Mouse (Mus musculus) ES-CJ7 (cell line): ENCODE data around the gene Pex16.

Experiments used
- DNase-seq: peaks from one replicate; pipeline ENCODE4 v3.0.0; 2011; ENCODE audit warnings: low read depth, low spot score

The Pex16 gene

DNA sequence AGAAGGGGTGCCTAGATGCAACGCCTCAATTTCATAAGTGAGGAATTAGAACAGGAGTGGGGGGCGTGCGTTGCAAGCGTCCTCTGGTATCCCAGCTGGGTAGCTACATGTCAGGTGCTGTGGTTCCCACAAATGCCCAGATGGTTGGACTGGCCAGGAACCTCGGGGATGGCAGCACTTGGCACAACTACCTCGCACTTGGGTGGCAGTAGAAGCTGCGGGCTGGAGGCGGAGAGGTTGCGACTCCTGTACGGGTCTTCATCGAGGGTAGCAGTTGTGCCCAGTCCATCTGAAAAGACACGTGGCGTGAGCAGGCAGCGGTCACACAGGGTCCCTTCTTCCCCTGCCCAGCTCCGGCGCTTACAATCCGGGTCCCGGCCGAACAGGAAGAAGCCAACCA, 4.1 kb upstream of the Pex16 start:
- no peak for DNase-seq

DNA sequence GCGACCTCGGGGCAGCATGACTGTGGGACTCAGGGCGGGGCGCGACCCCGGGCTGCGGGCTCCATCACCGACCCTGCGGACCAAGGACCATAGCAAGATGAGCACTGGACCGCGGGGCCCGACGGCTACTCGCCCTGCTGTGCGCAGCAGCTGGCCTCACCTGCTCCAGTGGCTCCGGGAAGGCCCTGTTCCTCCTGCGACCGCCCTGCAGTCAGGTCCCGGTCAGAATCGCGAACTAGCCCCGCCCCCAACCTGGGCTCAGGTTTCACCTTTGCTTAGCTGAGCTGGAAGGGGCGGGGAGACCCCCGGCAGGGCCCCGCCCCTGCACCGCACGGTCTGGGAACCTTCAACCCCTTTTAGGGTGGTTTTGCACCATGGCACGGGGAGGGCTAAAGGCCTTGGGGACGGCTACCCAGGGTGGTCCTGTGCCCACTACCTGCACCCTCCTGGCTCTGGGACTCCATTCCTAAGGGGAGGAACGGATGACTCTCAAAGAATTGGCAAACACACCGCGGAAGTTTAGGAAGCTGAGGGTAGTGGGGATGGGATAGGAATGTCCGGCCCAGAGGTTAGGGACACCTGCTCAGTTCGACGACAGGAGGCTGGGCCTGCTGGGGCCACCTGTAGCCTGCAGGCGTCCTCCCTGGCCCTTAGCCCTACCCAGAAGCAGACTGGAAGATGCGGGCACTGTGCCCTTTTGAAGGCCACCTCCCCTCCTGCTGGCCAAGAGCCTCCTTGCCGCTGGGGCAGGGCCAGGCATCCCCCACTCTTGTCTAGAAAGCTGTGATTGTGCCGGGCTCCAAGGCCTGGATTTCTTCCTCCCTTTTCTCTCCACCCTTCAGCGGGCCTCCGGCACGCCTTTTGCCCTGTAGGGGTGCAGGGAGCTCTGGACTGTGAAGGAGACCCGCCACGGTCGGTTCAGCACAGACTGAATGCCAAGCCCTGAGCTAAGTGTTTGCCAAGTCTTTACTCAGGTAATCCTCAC, 3.4 kb upstream of the Pex16 start:
- peak; percentile 91 for DNase-seq

DNA sequence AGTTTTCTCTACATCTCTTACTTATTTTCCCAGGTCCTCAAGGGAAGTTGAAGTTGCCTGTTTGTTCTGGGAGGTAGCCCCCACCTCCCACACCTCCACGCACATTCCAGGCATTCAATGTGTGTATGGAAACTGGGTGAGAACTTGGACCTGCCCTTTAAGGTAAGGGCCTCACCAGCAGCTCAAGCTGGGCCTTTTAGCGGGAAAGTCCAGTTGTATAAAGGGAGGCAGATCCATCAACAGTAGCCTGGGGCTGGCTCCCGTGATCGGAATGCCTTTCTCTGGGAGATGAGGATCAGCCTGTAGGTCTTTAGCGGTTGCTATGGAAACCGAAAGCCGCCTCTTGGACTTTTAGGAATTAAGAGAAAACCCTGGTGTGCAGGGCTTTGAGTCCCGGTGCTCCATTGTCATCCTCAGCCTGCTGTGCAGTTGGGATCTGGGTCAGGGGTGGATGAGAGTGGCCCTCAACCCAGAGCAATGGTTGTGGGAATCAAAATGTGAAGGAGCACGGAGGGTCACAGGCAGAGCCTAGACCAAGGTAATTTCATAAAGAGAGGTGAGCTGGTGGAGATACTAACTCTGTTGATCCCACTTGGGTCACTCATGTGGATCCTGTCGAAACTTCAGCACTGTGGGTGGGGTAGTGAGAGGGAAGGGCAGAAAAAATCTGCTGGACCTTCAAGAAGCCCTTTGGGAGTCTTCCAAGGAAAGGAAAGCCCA, 2.3 kb upstream of the Pex16 start:
- peak; percentile 67 for DNase-seq

DNA sequence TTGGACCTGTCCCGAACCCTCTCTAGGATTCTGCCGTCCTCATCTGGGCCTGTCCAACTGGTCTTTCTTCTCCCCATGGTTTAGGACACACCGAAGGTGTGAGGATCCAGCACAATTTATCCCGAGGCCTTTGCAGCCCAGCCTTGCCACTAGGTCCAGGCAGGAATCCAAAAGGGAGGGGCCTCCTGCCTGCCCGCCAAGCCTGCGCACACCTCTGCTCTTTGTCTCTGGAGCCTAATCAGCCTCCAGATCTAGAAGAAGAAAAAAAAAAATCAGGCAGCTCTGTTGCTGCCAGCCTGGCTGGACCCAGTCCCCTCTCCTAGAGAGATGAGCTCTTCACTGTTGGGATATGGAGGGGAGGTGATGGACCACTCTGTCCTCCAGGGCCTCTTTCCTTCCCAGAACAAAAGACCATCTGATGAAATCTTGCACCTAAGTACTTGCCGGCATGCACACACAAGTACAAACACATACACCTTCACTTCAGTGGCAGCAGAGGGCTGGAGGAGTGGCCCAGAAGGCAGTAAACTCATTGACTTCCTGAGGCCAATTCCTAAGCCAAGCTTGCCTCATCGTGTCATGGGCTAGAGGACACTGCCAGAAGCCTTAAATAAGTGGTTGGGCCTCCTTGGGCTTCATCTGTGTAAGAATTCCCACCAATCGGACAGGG, 1.6 kb upstream of the Pex16 start:
- no peak for DNase-seq

DNA sequence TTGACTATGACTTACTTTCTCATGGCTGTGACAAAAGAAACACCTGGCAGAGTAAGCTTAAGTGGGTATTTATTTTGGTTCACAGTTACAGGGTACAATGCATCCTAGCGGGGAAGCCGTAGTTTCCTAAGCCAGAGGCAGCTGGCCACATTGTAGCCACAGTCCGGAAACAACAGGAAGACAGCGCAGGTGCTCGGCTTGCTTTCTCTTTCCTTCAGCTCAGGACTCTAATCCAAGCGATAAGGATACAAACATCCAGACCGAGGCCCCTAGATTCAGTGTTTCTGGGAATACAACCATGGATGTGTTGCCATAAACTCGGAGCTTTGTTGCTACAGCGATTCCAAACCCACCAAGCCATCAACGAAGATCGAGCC, 1.1 kb upstream of the Pex16 start:
- no peak for DNase-seq

DNA sequence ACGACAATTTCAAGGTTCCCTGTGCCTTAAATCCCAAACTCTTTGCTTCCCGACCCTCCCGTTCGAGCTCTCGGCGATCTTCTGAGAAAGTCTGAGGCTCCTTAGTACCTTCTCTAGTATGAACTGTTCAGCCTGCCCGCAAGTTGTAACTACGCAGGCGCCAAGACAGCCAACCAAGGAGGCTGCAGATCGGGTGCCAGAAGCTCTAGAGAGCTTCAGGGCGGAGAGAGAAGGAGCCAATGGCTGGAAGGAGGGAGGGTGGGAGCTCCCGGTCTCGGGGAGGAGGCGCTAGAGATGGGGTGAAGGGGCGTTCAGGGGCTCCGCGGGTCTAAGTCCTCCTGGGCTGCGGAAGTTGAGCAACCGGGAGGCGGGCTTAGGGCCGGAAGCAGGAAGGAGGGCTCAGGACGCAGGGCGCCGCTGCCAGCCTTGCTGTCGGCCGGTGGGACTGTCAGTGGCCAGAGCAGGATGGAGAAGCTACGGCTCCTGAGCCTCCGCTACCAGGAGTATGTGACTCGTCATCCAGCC, 685 bp downstream of the Pex16 start:
- peak; percentile 98 for DNase-seq

DNA sequence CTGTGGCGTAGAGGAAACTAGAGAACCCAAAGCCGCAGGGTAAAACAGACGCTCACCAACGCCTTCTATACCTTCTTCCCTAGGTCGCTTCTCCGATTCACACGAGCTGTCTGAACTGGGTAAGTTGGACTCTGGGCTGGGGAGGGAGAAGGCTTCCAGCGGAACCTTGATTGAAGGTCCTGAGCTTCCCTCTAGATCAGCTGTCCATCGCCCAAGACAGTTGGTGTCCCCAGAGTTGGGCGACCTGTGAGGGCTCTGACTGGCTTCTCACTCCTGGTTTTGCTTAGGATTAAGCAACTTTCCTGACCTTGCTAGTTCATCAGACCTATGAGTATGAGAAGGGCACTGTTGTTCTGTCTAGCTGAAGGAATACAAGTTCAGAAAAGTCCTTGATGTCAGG, 1.3 kb downstream of the Pex16 start:
- DNase-seq = no peak

DNA sequence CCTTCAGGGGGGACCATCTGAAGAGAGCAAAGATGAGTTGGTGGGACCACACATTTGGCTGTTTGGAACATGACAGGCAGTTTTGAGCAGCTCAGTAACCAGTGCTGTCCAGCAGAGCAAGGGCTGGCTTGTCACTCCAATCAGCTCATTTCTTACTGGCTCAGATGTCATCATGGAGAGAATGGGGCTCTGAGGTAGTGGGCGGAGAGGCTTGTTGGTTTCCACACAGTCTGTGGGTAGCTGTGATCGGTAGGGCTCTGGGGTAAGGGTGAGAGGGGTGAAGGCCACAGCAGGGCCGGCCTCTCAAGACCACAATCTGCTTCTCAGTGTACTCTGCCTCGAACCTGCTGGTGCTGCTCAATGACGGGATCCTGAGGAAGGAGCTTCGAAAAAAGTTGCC, 1.8 kb downstream of the Pex16 start:
- DNase-seq = no peak

DNA sequence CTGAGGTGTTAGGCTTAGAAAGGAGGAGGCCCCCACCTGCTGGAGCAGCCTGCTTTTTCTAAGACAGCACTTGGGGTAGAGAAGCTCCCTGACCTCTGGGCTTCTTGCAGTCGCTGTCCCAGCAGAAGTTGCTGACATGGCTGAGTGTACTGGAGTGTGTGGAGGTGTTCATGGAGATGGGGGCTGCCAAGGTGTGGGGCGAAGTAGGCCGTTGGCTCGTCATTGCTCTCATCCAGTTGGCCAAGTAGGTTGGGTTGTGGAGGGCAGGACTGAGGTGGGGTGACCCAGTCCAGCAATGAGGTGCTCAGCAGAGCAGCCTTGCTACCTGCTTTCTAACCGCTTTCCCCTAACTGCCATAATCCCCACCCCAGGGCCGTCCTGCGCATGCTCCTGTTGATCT, 2.8 kb downstream of the Pex16 start:
- DNase-seq = no peak

DNA sequence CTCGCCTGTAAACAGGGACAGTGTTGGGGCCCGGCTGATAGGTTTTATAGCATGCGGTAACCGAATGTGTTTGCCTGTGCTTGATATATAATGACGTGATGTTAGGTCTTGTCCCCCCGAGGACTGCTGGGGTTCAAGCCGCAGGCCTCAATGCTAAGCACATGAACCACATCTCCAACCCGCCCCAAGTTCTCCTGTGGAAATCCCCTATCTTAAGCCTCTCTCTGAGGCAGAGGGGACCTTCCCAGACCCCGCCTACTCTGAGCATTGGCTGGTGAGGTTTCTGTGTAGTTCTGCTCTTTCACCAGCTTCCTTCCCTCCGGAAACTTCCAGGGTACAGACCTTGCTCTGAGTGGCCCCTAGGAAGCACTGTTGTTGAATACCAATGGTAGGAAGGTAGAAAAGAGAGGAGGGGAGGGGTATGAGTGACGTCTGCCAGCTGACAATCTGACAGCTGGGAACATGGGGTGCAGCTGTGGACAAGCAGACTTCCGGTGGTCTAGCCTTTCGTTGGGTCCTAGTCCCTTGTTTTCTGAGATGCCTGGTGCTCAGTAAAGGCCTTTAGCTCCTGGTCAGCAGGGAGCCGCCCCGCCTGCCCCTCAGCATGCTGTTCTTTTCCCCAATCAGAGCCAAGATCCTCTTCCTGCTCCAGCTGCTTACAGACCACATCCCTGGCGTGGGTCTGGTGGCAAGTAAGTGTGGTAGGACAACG, 5.5 kb downstream of the Pex16 start:
- DNase-seq = no peak

DNA sequence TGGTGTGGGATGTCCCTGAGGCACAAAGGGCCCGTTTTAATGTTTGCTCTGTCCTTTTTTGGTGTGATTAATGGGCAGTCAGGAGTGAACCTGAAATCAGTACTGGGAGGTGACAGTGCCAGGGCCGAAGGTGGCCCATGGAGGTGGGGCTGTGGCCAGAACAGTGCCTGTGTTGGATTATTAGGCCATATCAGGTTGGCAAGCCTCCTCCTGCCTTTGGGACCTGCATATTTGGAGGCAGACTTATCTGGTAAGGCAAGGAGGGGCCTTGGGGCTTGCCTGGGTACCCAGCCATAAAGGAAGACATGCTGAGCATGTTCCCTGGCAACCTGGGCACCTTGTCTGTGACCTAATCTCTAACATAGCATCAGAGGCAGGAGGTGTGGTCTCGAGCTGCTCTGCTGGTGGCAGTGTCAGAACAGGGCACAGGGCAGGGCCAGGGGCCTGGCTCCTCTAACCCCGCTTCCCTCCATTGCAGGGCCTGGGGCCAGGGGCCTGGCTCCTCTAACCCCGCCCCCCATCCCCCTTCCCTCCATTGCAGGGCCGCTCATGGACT, 6.1 kb downstream of the Pex16 start:
- DNase-seq = no peak

DNA sequence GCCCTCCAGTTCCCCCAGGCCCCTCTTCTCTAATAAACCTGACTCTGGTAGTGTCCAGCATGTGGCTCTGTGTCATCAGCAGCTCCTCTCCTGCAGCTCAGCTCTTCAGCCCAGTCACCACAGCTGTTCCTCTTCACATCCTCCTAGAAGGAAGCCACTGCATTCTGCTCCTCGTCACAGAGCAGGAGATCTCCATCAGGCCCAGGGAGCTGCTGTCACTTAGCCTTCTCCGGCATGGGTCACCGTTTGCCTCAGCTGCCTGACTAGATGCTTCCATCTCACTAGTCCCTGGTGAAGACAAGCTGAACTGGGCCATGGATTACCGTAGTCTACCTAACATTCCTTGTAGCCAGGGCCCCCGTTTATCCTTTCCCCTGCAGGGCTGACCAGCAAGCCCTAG, 6.7 kb downstream of the Pex16 start:
- DNase-seq = no peak

DNA sequence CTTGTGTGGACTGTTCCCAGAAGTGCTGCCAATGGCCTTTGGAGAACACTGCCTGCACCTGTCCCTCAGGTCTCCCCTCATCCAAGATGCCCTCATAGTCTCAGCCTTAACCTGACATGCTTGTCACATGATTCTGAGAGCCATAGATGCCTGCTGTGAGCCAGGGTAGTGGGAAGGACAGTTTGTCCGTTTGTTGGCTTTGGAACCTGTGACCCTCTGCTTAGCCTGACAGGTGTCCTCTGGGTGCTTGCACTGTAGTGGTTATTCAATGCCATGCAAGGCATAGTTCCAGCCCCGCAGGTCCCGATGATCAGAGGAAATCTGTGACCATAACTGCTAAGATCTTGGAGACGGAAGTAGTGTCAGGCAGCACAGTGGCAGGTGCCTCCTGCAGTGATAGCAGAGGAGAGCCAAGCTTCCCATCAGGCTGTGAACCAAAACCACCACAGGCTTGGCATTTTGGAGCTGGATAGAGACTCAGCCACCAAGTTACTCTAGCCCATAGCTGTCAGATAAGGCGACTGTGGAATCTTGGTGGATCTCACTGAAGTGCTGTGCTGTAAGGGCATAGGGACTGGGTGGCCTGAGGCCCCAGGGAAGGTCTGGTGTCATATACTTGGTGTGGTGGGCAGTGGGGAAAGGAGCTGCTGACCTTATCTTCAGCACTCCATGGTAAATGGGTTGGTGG, 7.6 kb downstream of the Pex16 start, which contains the start of gene 1700029I15Rik:
Gene 1700029I15Rik, plus strand, starts transcription at position 638 of the 688 bp plus-strand sequence.
- no peak for DNase-seq

DNA sequence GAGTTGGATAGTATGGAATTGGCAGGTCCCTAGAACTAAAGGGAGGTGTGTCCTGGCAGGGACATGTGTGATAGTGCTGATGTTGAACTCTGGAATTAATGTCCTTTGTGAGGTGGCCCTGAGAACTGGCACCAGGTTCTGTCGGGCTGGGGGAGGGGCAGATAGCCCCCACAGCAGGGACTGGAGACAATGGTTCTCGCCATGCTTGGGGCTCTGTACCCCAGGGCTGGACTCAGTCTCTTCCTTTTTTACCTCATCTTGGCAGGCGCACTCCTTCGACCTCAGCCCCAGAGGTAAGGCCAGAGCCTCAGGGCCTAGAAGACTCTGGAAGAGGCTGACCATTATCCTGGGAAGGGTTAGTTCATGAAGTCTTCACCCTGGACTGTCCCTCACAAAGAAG, 8.3 kb downstream of the Pex16 start:
- DNase-seq = no peak

DNA sequence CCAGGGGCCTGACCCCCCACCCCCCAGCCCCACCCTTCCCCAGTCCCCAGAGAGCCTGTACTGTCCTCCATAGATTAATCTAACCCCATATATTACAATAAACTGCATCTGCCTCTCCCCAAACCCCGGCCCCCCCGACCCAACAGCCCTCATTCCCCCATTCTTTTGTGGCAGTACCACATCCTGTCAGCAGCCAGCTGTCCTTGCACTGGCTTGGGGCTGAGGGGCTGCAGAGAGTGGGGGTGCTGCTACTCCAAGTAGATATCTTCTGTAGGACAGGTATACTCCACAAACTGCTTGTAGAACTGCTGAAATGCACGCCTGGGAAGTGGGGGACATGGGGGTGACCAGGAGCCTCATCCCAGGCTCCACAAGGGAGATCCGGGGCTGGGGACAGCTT, 9.6 kb downstream of the Pex16 start:
- no peak for DNase-seq

DNA sequence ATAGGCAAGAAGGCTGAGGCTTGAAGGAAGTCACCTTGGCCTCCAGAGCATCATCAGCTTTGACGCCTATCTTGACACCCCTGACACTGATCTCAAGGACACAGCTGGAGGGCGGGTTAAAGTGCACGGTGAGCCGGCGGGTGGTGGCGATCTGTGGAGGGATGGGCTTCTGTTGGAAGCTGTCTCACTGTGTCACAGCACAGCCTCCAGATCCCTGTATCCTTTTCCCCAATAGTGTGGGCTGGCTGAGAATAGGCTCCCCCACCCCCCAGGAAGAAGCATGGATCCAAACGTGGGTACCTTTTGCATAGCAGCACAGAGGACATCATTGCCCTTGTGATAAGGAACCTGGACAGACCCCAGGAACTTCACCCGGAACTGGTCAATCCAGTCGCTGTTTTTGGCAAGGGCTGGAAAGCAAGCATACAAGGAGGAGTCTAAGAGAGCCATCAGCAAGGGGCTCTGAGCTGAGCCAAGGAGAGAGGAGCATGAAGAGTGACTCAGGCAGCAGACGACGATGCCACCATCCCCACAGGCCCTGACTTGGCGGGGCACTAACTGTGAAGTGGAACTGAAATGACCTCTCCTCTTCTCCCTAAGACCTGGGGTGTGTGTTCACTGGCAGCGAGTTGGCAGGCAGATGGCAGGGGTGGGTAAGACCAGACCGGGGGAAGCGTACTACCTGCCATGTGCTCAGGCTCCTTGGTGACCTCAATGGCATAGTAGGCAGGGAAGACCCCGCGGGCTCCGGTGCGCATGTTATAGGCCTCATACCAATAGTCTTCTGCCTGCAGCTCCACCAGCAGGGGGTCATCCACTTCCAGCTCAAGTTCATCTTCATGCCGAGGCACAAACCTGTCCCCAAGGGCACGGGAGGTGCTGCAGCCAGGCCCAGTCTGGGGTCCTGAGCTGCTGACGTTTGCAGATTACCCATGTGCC, 10.9 kb downstream of the Pex16 start:
- DNase-seq = peak; percentile 40

DNA sequence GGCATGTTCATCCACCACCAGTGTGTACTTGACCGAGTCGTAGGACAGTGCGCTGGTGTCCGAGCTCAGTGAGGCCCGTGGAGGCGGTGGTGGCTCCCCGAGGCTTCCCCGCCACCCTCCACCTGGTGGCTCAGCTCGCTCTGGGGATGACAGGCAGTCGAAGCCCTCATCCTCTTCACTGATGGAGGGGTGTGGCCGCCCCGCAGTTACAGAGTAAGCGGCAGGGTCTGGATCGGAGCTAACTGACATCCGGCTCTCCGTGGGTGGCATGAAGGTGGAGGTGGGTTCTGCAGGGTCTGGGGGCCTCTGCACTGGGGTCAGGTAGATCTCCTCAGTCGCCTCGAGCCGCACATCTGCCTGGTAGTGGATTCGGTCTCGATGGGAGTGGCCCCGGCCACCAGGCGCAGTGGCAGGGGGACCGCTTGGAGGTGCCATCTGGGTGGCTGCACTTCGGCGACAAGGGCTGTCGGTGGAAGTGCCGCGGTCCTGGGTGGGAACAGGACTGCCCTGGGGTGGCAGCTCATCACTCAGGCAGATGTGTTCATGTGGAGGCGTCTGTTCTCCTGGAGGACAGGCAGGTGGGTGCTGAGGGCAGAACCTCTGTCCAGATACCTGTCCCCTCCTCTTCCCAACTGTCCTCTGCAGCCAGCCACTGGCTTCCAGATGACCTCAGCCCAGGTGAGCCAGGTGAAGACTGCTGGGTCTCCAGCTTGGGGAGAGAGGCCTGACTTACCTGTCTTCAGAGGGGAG, 12.5 kb downstream of the Pex16 start:
- DNase-seq = no peak

DNA sequence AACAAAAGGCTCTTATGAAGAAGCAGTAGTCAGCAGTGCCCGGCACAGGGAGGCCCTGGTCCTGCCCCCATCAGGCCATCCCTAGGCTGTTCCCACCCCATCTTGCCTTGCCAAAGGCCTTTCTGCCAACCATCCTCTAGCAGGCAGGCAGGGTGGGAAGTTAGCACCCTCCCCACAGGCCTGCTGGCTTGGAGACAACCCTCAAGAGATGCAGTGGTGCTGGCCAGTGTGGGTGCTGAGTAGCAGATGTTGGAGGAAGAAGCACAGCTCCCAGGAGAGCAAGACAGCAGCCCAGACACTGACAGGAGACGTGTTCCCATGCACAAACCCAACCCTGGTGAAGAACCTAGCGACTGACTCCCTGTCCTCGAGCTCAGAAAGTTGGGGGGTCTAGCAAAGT, 13.2 kb downstream of the Pex16 start:
- DNase-seq = no peak

DNA sequence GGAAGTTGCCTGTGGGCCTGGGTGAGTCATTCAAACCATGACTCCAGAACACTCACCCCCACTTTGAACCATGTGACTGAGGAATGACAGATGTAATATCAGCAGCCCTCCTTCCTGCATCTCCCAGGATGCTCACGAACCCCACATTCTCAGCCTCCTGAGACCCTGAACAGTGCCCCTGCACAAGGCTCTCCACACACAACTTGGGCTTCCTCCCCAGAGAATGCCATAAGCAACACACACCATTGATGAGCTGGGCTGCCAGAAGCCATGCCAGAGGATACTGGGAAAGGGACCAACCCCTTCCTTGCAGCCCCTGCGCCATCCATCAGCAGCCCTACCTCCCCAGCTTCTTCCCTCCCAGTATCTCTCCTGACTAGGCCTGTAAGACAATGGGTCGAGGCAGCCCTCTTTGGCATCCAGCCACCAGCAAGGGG, 13.6 kb downstream of the Pex16 start:
- no peak for DNase-seq
